Mouse (Mus musculus): Measurements from ENCODE around the gene Pnmal2. TPM values are rescaled to one million over a fixed set of nuclear protein-coding genes. Genes with fewer than 3 reads are reported as not detected.

Pnmal2 gene
- polyA plus RNA-seq, 1 experiment from 2014 or later: 0.06 TPM

GRCm38 (mm10) chr7:16909909-16910308 lies 34.6 kb upstream of the Pnmal2 start:
- Histone ChIP-seq H3K4me2 (ENCODE audit: low read depth, low read length) (peak overlapping the region; percentile 16; the same call in 1 of the 2 replicates), H3K4me1 (ENCODE audit: insufficient read depth) (peaks cover 8% of the 10 kb centered on the region; the same call in 1 of the 2 replicates), H3K9ac (replicated peaks) (no peak overlapping the region), H3K27me3 (ENCODE audit: insufficient read depth, low read length) (no peaks in the 10 kb centered on the region), H3K4me3 (ENCODE audit: low read depth, low read length) (no peak overlapping the region), H3K36me3 (replicated peaks; ENCODE audit: insufficient read depth, low read length) (peaks cover 9% of the 10 kb centered on the region; the same call in 1 of the 2 replicates), H3K27ac (ENCODE audit: low read depth) (no peak overlapping the region), H3K9me3 (ENCODE audit: low read length) (no peaks in the 10 kb centered on the region)
- DNase-seq (no peak), ATAC-seq (no peak)
- TF ChIP-seq EP300 (IDR thresholded peaks at IDR 0.05; ENCODE audit: low read depth) (no peak), CTCF (IDR thresholded peaks at IDR 0.05; ENCODE audit: low read depth) (no peak)
- 34% methylated on average over 10 of the region's 10 CpGs for WGBS (ENCODE audit: insufficient replicate concordance)

DNA sequence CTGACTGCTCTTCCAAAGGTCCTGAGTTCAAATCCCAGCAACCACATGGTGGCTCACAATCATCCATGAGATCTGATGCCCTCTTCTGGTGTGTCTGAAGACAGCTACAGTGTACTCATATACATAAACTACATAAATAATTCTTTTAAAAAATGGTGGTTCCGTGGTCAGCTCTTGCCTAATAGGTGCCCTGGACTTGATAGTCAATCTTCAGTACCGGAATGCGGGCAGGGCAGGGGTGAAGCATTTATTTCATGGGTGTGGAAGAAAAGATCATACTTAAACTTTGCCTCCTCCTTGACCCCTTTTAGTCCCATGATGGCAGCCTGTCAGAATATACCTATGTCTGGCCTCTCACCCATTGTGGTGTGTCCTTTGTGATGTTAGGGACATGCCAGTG lies 32.6 kb upstream of the Pnmal2 start:
- Histone ChIP-seq H3K27me3 (ENCODE audit: insufficient read depth, low read length) (no peaks in the 10 kb centered on the region), H3K36me3 (replicated peaks; ENCODE audit: insufficient read depth, low read length) (peaks cover 27% of the 10 kb centered on the region), H3K9me3 (ENCODE audit: low read length) (no peaks in the 10 kb centered on the region), H3K4me3 (ENCODE audit: low read depth, low read length) (no peak overlapping the region), H3K27ac (ENCODE audit: low read depth) (no peak overlapping the region), H3K4me2 (ENCODE audit: low read depth, low read length) (no peak overlapping the region), H3K4me1 (ENCODE audit: insufficient read depth) (peaks cover 8% of the 10 kb centered on the region; the same call in 1 of the 2 replicates), H3K9ac (replicated peaks) (no peak overlapping the region)
- DNase-seq (no peak), ATAC-seq (no peak)
- WGBS (ENCODE audit: insufficient replicate concordance): 71% methylated on average over 3 of the region's 3 CpGs
- TF ChIP-seq EP300 (IDR thresholded peaks at IDR 0.05; ENCODE audit: low read depth): no peak
- TF ChIP-seq CTCF (IDR thresholded peaks at IDR 0.05; ENCODE audit: low read depth): no peak

- no peak for TF ChIP-seq CTCF (IDR thresholded peaks at IDR 0.05; ENCODE audit: low read depth)
- TF ChIP-seq EP300 (IDR thresholded peaks at IDR 0.05; ENCODE audit: low read depth): no peak
- 74% methylated on average over 6 of the region's 6 CpGs for WGBS (ENCODE audit: insufficient replicate concordance)
- H3K27me3 ChIP-seq (ENCODE audit: insufficient read depth, low read length): no peaks in the 10 kb centered on the region
- H3K36me3 ChIP-seq (replicated peaks; ENCODE audit: insufficient read depth, low read length): peaks cover 32% of the 10 kb centered on the region
- no peak overlapping the region for H3K9ac ChIP-seq (replicated peaks)
- H3K4me1 ChIP-seq (ENCODE audit: insufficient read depth): peaks cover 8% of the 10 kb centered on the region; the same call in 1 of the 2 replicates
- ATAC-seq: no peak
- no peak overlapping the region for H3K27ac ChIP-seq (ENCODE audit: low read depth)
- H3K4me2 ChIP-seq (ENCODE audit: low read depth, low read length): no peak overlapping the region
- no peak for DNase-seq
- H3K9me3 ChIP-seq (ENCODE audit: low read length): no peaks in the 10 kb centered on the region
- H3K4me3 ChIP-seq (ENCODE audit: low read depth, low read length): no peak overlapping the region
Measured at GRCm38 (mm10) chr7:16912360-16912759, 32.1 kb upstream of the Pnmal2 start.

DNA sequence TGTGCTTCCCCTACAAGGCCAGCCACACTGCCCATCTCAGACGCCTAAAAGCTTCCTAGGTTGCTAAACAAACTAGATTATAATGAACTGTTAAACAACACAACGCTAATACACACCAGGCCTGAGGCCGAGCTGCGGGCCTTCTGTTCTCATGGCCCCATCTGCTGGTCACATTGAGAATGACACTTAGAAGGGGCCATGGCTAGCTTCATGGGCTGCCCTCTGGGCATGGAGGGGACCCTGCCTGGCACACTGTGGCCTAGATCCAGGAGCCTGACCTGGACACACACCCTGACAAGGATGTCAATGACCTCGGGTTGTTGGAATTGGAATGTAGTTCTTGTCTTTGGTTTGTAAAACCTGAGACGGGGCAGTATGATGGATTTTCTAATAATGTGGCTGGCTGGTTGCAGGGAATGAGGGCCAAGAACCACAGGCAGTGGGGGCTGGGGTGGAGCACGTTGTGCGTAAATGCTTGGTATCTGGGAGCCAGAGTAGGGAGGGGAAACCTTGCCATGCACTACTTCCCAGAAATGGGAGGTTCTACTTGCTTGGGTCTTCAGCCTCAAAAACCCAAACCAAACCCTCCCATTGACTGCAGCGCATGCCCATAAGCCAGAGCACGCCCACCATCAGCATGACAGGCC lies 30.6 kb upstream of the Pnmal2 start:
- H3K27ac ChIP-seq (ENCODE audit: low read depth): no peak overlapping the region
- peaks cover 48% of the 10 kb centered on the region for H3K36me3 ChIP-seq (replicated peaks; ENCODE audit: insufficient read depth, low read length)
- H3K4me1 ChIP-seq (ENCODE audit: insufficient read depth): peaks cover 5% of the 10 kb centered on the region; the same call in 1 of the 2 replicates
- ATAC-seq (peak; percentile 72), DNase-seq (peak; percentile 77)
- no peak overlapping the region for H3K4me2 ChIP-seq (ENCODE audit: low read depth, low read length)
- no peak overlapping the region for H3K9ac ChIP-seq (replicated peaks)
- 34% methylated on average over 10 of the region's 10 CpGs for WGBS (ENCODE audit: insufficient replicate concordance)
- no peak overlapping the region for H3K4me3 ChIP-seq (ENCODE audit: low read depth, low read length)
- H3K27me3 ChIP-seq (ENCODE audit: insufficient read depth, low read length): no peaks in the 10 kb centered on the region
- H3K9me3 ChIP-seq (ENCODE audit: low read length): no peaks in the 10 kb centered on the region
- TF ChIP-seq CTCF (IDR thresholded peaks at IDR 0.05; ENCODE audit: low read depth) (peak; percentile 93), EP300 (IDR thresholded peaks at IDR 0.05; ENCODE audit: low read depth) (no peak)

- Histone ChIP-seq H3K27ac (ENCODE audit: low read depth) (no peak overlapping the region), H3K27me3 (ENCODE audit: insufficient read depth, low read length) (no peaks in the 10 kb centered on the region), H3K9me3 (ENCODE audit: low read length) (no peaks in the 10 kb centered on the region), H3K4me3 (ENCODE audit: low read depth, low read length) (no peak overlapping the region), H3K4me1 (ENCODE audit: insufficient read depth) (peaks cover 8% of the 10 kb centered on the region), H3K4me2 (ENCODE audit: low read depth, low read length) (no peak overlapping the region), H3K36me3 (replicated peaks; ENCODE audit: insufficient read depth, low read length) (peaks cover 55% of the 10 kb centered on the region), H3K9ac (replicated peaks) (no peak overlapping the region)
- no peak for TF ChIP-seq CTCF (IDR thresholded peaks at IDR 0.05; ENCODE audit: low read depth)
- TF ChIP-seq EP300 (IDR thresholded peaks at IDR 0.05; ENCODE audit: low read depth): no peak
- DNase-seq: no peak
- no peak for ATAC-seq
- 85% methylated on average over 18 of the region's 18 CpGs for WGBS (ENCODE audit: insufficient replicate concordance)
Measured at GRCm38 (mm10) chr7:16914453-16915343, 29.8 kb upstream of the Pnmal2 start.
